Comparison of ENCODE assay signal across 7 mouse cellular contexts in the genomic region with DNA sequence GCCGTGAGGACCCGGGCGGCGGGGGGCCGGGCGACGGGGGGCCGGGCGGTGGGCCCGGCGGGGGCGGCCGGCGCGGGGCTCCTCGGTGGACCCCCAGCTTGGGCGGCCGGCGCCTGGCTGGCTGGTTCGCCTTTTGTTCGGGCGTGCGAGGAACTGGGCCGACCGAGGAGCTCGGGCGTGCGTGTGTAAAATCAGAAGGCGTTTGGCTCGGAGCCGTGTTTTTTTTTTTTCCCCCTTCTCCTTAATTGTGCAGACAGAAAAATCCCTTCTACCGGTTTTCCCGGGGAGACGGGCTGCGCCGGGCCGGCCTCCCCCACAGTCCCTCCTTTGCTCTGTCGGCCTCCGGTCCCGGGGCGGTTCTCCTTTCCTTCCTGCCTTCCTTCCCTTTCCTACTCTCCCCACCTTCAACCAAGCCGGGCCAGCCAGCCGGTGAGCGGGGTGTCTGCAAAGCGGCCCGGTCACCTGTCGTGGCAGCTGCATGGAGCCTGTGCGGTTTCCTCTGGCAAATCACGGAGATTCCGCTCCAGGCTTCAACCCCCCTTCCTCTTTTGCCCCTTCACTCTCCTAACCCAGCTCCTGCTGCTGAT. TPM values are rescaled to one million over a fixed set of nuclear protein-coding genes. Genes with fewer than 3 reads are reported as not detected.
DNase-seq lines count a peak whose midpoint lies in the region; ATAC-seq and TF ChIP-seq lines count a peak whose summit lies in the region.

No protein-coding gene starts in this region.

- peaks cover 12% of the 10 kb centered on the region for H3K4me1 ChIP-seq in hindbrain, postnatal 0 days (ENCODE audit: insufficient read depth, low read length)

- peak; percentile 65 for ATAC-seq in hindbrain, postnatal 0 days

- H3K27me3 ChIP-seq in hindbrain, postnatal 0 days (ENCODE audit: insufficient read depth, low read length), result no peaks in the 10 kb centered on the region

- TF ChIP-seq CTCF in hindbrain, postnatal 0 days (IDR thresholded peaks at IDR 0.05; ENCODE audit: low read depth), result no peak

- H3K9ac ChIP-seq in hindbrain, postnatal 0 days (replicated peaks; ENCODE audit: low read length), result peak overlapping the region; percentile 98

- WGBS in hindbrain, postnatal 0 days, result 1% methylated on average over 48 of the region's 50 CpGs

- no peaks in the 10 kb centered on the region for H3K36me3 ChIP-seq in hindbrain, postnatal 0 days (ENCODE audit: insufficient read depth, low read length)

- H3K4me3 ChIP-seq in hindbrain, postnatal 0 days (ENCODE audit: low read length), result peak overlapping the region; percentile 91

- peak overlapping the region; percentile 89 for H3K4me2 ChIP-seq in hindbrain, postnatal 0 days (ENCODE audit: low read depth, low read length)

- DNase-seq in adrenal gland, adult (ENCODE audit: inconsistent age in 2 of 2, low spot score in 1 of 2), result peak; percentile 62 to 86
- peak; percentile 66 to 67 for DNase-seq in cerebellum, postnatal 36 days
- DNase-seq in gastrocnemius, adult 8-10 months (ENCODE audit: low spot score in 2 of 2), result peak; percentile 33 to 35
- DNase-seq in hindbrain, postnatal 0 days (ENCODE audit: low spot score), result peak; percentile 86
- peak; percentile 58 to 60 for DNase-seq in left cerebral cortex, postnatal 36 days (ENCODE audit: low spot score in 2 of 2)
- peak; percentile 39 for DNase-seq in mesoderm, embryonic 11.5 days (ENCODE audit: low read depth, low spot score)
- peak; percentile 36 for DNase-seq in skeletal muscle tissue, adult 2 months (ENCODE audit: low read depth, low spot score)

- H3K9me3 ChIP-seq in hindbrain, postnatal 0 days (ENCODE audit: low read length), result no peaks in the 10 kb centered on the region

- H3K27ac ChIP-seq in hindbrain, postnatal 0 days, result peak overlapping the region; percentile 99

- intact Hi-C loops in left cerebral cortex, postnatal 36 days (cut with DNase I), result loop anchor here (5.0 to 10.0 kb wide), 2 partner anchors 75 to 98 kb away; no protein-coding TSS in a partner anchor

RNA-seq across cellular contexts. Expression of a gene that starts 0.9 kb away (rescaled TPM):
- total RNA-seq in gastrocnemius, adult 8-10 months (2022), result 100 to 1,000 TPM; 123 to 180 (median 146) TPM
- total RNA-seq in hindbrain, postnatal 0 days (2014; rRNA removed), result 218 and 245 TPM in 2 replicates
- polyA plus RNA-seq in hindbrain, postnatal 0 days (2015; fragmentation: Nextera tagmentation; extraction: Ambion mirVana), result 77.1 and 91.9 TPM in 2 replicates
- total RNA-seq in left cerebral cortex, postnatal 36 days (2021), result 100 to 1,000 TPM; 301 to 317 TPM

RNA-seq across cellular contexts. Expression of a gene that starts 27.5 kb away (rescaled TPM):
- 10 to 100 TPM; 46.5 to 55.8 (median 52.2) TPM for total RNA-seq in gastrocnemius, adult 8-10 months (2022)
- 40.1 and 44.1 TPM in 2 replicates for total RNA-seq in hindbrain, postnatal 0 days (2014; rRNA removed)
- polyA plus RNA-seq in hindbrain, postnatal 0 days (2015; fragmentation: Nextera tagmentation; extraction: Ambion mirVana), result 241 and 256 TPM in 2 replicates
- 100 to 1,000 TPM in 1 of 2 experiments, 10 to 100 TPM in 1; 99.7 to 112 TPM for total RNA-seq in left cerebral cortex, postnatal 36 days (2021)

RNA-seq across cellular contexts. Expression of a gene that starts 27.6 kb away (rescaled TPM):
- total RNA-seq in gastrocnemius, adult 8-10 months (2022), result 1 to 10 TPM; 6.7 to 8.4 (median 7.2) TPM
- total RNA-seq in hindbrain, postnatal 0 days (2014; rRNA removed), result 11.5 and 15.6 TPM in 2 replicates
- polyA plus RNA-seq in hindbrain, postnatal 0 days (2015; fragmentation: Nextera tagmentation; extraction: Ambion mirVana), result 6.0 and 6.2 TPM in 2 replicates
- 10 to 100 TPM; 16.1 to 21.3 TPM for total RNA-seq in left cerebral cortex, postnatal 36 days (2021)

Comparison
In these comparisons a context has a peak if more than half of its experiments do, and no peak if none do; other contexts are left out.
1. Peak in every context shown above with its lines: DNase-seq, ATAC-seq, H3K4me3 ChIP-seq and H3K27ac ChIP-seq.
2. DNase-seq: peak in every context shown above with its lines; median percentile 86 in hindbrain, postnatal 0 days; 74 in adrenal gland, adult; 66 in cerebellum, postnatal 36 days; 59 in left cerebral cortex, postnatal 36 days; 39 in mesoderm, embryonic 11.5 days; 36 in skeletal muscle tissue, adult 2 months; 34 in gastrocnemius, adult 8-10 months.